Comparison of ENCODE assay signal across 12 mouse cellular contexts in genomic region chr4:155084351-155084750, GRCm38 (mm10). TPM values are rescaled to one million over a fixed set of nuclear protein-coding genes. Genes with fewer than 3 reads are reported as not detected.
DNase-seq lines count a peak whose midpoint lies in the region; ATAC-seq and TF ChIP-seq lines count a peak whose summit lies in the region.
"Had no signal": no experiment of that assay in that cellular context is flagged by ENCODE, and none has a peak within 500 bp of the region (broad histone marks: within the 10 kb centered on the region; RNA-seq: fewer than 3 reads in every experiment).

No protein-coding gene starts in this region.

- 85% methylated on average over 7 of the region's 7 CpGs for WGBS in heart, embryonic 11.5 days (ENCODE audit: insufficient replicate concordance)
- 91% methylated on average over 7 of the region's 7 CpGs for WGBS in neural tube, embryonic 12.5 days
- 92% methylated on average over 7 of the region's 7 CpGs for WGBS in limb, embryonic 13.5 days
- WGBS in stomach, postnatal 0 days: 65% methylated on average over 7 of the region's 7 CpGs

- TF ChIP-seq EP300 in stomach, postnatal 0 days (optimal IDR thresholded peaks at IDR 0.05): no peak

- H3K36me3 ChIP-seq in heart, embryonic 11.5 days (ENCODE audit: control insufficient read depth, insufficient read depth, low read length): peaks cover 14% of the 10 kb centered on the region
- peaks cover 39% of the 10 kb centered on the region for H3K36me3 ChIP-seq in neural tube, embryonic 12.5 days
- H3K36me3 ChIP-seq in limb, embryonic 13.5 days: peaks cover 45% of the 10 kb centered on the region
- peaks cover 8% of the 10 kb centered on the region; the same call in 1 of the 2 replicates for H3K36me3 ChIP-seq in stomach, postnatal 0 days (ENCODE audit: control insufficient read depth, insufficient read depth, low read length)

- no peak for ATAC-seq in heart, embryonic 11.5 days (replicated peaks; ENCODE audit: insufficient number of reproducible peaks, low FRiP score, low TSS enrichment)
- ATAC-seq in neural tube, embryonic 12.5 days (ENCODE audit: low FRiP score, low read depth): no peak
- ATAC-seq in limb, embryonic 13.5 days (ENCODE audit: low FRiP score, low read depth): no peak
- no peak for ATAC-seq in stomach, postnatal 0 days (ENCODE audit: low FRiP score, low TSS enrichment)

- no peaks in the 10 kb centered on the region for H3K9me3 ChIP-seq in heart, embryonic 11.5 days (replicated peaks; ENCODE audit: control insufficient read depth, low read length)
- H3K9me3 ChIP-seq in neural tube, embryonic 12.5 days: no peaks in the 10 kb centered on the region
- no peaks in the 10 kb centered on the region for H3K9me3 ChIP-seq in limb, embryonic 13.5 days
- H3K9me3 ChIP-seq in stomach, postnatal 0 days (ENCODE audit: control insufficient read depth, low read length): no peaks in the 10 kb centered on the region

- 0 out of 2 replicates have a peak overlapping the region, but pooled peaks have one; percentile 88 for H3K4me3 ChIP-seq in heart, embryonic 11.5 days (ENCODE audit: low read depth, low read length)
- H3K4me3 ChIP-seq in neural tube, embryonic 12.5 days: no peak overlapping the region
- H3K4me3 ChIP-seq in limb, embryonic 13.5 days: peak overlapping the region; percentile 96
- H3K4me3 ChIP-seq in stomach, postnatal 0 days (ENCODE audit: low read depth, low read length): peak overlapping the region; percentile 4; the same call in 1 of the 2 replicates

- H3K4me2 ChIP-seq in heart, embryonic 11.5 days: peak overlapping the region; percentile 73
- peak overlapping the region; percentile 5 for H3K4me2 ChIP-seq in neural tube, embryonic 12.5 days (replicated peaks)
- peak overlapping the region; percentile 86 for H3K4me2 ChIP-seq in limb, embryonic 13.5 days (replicated peaks)
- H3K4me2 ChIP-seq in stomach, postnatal 0 days (replicated peaks; ENCODE audit: low read depth): peak overlapping the region; percentile 81

- peak overlapping the region; percentile 97; the same call in 1 of the 2 replicates for H3K9ac ChIP-seq in heart, embryonic 11.5 days (ENCODE audit: low read depth, low read length)
- no peak overlapping the region for H3K9ac ChIP-seq in neural tube, embryonic 12.5 days
- no peak overlapping the region for H3K9ac ChIP-seq in limb, embryonic 13.5 days
- no peak overlapping the region for H3K9ac ChIP-seq in stomach, postnatal 0 days (ENCODE audit: low read length)

- no peak for DNase-seq in heart, postnatal 25 days (ENCODE audit: low spot score)
- DNase-seq in neural tube, embryonic 10.5 days (ENCODE audit: extremely low spot score, low spot score): no peak
- DNase-seq in stomach, postnatal 0 days (ENCODE audit: low spot score): no peak
- DNase-seq in embryo, embryonic 10 days (ENCODE audit: low spot score): no peak
- DNase-seq in left cerebral cortex, adult 18-20 months (ENCODE audit: low spot score in 2 of 2): no peak
- DNase-seq: adrenal gland, adult 8-10 months; cerebellum, postnatal 36 days; heart, postnatal 36 days; lung, postnatal 10 days had no signal

- TF ChIP-seq CTCF in stomach, postnatal 0 days (IDR thresholded peaks at IDR 0.05; ENCODE audit: low read depth): no peak

- H3K27ac ChIP-seq in heart, embryonic 11.5 days (ENCODE audit: low read depth, low read length): no peak overlapping the region
- no peak overlapping the region for H3K27ac ChIP-seq in neural tube, embryonic 12.5 days
- H3K27ac ChIP-seq in limb, embryonic 13.5 days: no peak overlapping the region
- H3K27ac ChIP-seq in stomach, postnatal 0 days (replicated peaks): peak overlapping the region; percentile 56; the same call in 1 of the 2 replicates

- intact Hi-C loops in heart, postnatal 25 days (cut with DNase I): no loop called here

- no peaks in the 10 kb centered on the region for H3K27me3 ChIP-seq in heart, embryonic 11.5 days (ENCODE audit: control insufficient read depth, insufficient read depth, low read length)
- H3K27me3 ChIP-seq in neural tube, embryonic 12.5 days (replicated peaks): no peaks in the 10 kb centered on the region
- H3K27me3 ChIP-seq in limb, embryonic 13.5 days: no peaks in the 10 kb centered on the region
- no peaks in the 10 kb centered on the region for H3K27me3 ChIP-seq in stomach, postnatal 0 days (ENCODE audit: control insufficient read depth, insufficient read depth, low read length)

- peaks cover 23% of the 10 kb centered on the region for H3K4me1 ChIP-seq in heart, embryonic 11.5 days (ENCODE audit: control insufficient read depth, insufficient read depth, low read length)
- H3K4me1 ChIP-seq in neural tube, embryonic 12.5 days: peaks cover 30% of the 10 kb centered on the region
- H3K4me1 ChIP-seq in limb, embryonic 13.5 days: peaks cover 31% of the 10 kb centered on the region
- peaks cover 7% of the 10 kb centered on the region for H3K4me1 ChIP-seq in stomach, postnatal 0 days (replicated peaks; ENCODE audit: control insufficient read depth, insufficient read depth)

RNA-seq across cellular contexts. Expression of gene Rer1, which starts 1.8 kb away (rescaled TPM):
- polyA plus RNA-seq in heart, embryonic 11.5 days (2014; fragmentation: Nextera tagmentation; extraction: Ambion mirVana): 148 TPM in 2 replicates
- total RNA-seq in heart, postnatal 25 days (2021): 10 to 100 TPM; 66.1 to 68.7 TPM
- polyA plus RNA-seq in neural tube, embryonic 12.5 days (2016; fragmentation: Nextera tagmentation; extraction: Ambion mirVana): 135 and 137 TPM in 2 replicates
- 147 and 149 TPM in 2 replicates for polyA plus RNA-seq in limb, embryonic 13.5 days (2015; fragmentation: Nextera tagmentation; extraction: Ambion mirVana)
- 182 and 185 TPM in 2 replicates for polyA plus RNA-seq in stomach, postnatal 0 days (2015; fragmentation: Nextera tagmentation; extraction: Ambion mirVana)
- 10 to 100 TPM; 64.6 to 64.7 TPM for total RNA-seq in left cerebral cortex, adult 18-20 months (2021)

RNA-seq across cellular contexts. Expression of gene Morn1, which starts 2.0 kb away (rescaled TPM):
- polyA plus RNA-seq in heart, embryonic 11.5 days (2014; fragmentation: Nextera tagmentation; extraction: Ambion mirVana): 2.5 and 2.9 TPM in 2 replicates
- total RNA-seq in heart, postnatal 25 days (2021): 1 to 10 TPM; 1.1 to 1.3 TPM
- 6.0 and 6.1 TPM in 2 replicates for polyA plus RNA-seq in neural tube, embryonic 12.5 days (2016; fragmentation: Nextera tagmentation; extraction: Ambion mirVana)
- 4.9 and 7.5 TPM in 2 replicates for polyA plus RNA-seq in limb, embryonic 13.5 days (2015; fragmentation: Nextera tagmentation; extraction: Ambion mirVana)
- polyA plus RNA-seq in stomach, postnatal 0 days (2015; fragmentation: Nextera tagmentation; extraction: Ambion mirVana): 3.2 and 3.6 TPM in 2 replicates
- total RNA-seq in left cerebral cortex, adult 18-20 months (2021): 10 to 100 TPM in 1 of 2 experiments, 1 to 10 TPM in 1; 9.0 to 10.4 TPM

RNA-seq across cellular contexts. Expression of gene Pex10, which starts 17.5 kb away (rescaled TPM):
- 4.1 and 9.9 TPM in 2 replicates for polyA plus RNA-seq in heart, embryonic 11.5 days (2014; fragmentation: Nextera tagmentation; extraction: Ambion mirVana)
- 10 to 100 TPM; 23.9 to 25.7 TPM for total RNA-seq in heart, postnatal 25 days (2021)
- 16.6 and 17.3 TPM in 2 replicates for polyA plus RNA-seq in neural tube, embryonic 12.5 days (2016; fragmentation: Nextera tagmentation; extraction: Ambion mirVana)
- 22.3 and 22.6 TPM in 2 replicates for polyA plus RNA-seq in limb, embryonic 13.5 days (2015; fragmentation: Nextera tagmentation; extraction: Ambion mirVana)
- polyA plus RNA-seq in stomach, postnatal 0 days (2015; fragmentation: Nextera tagmentation; extraction: Ambion mirVana): 10.3 and 10.5 TPM in 2 replicates
- total RNA-seq in left cerebral cortex, adult 18-20 months (2021): 10 to 100 TPM; 18.5 to 19.2 TPM

RNA-seq across cellular contexts. Expression of gene Plch2, which starts 27.8 kb away (rescaled TPM):
- polyA plus RNA-seq in heart, embryonic 11.5 days (2014; fragmentation: Nextera tagmentation; extraction: Ambion mirVana): 0.13 and 0.30 TPM in 2 replicates
- total RNA-seq in heart, postnatal 25 days (2021): under 1 TPM in 1 of 2 experiments, not detected in 1; 0.08 TPM
- polyA plus RNA-seq in neural tube, embryonic 12.5 days (2016; fragmentation: Nextera tagmentation; extraction: Ambion mirVana): 4.1 TPM in 2 replicates
- polyA plus RNA-seq in limb, embryonic 13.5 days (2015; fragmentation: Nextera tagmentation; extraction: Ambion mirVana): 3.6 and 4.1 TPM in 2 replicates
- polyA plus RNA-seq in stomach, postnatal 0 days (2015; fragmentation: Nextera tagmentation; extraction: Ambion mirVana): 15.4 and 18.3 TPM in 2 replicates
- total RNA-seq in left cerebral cortex, adult 18-20 months (2021): 10 to 100 TPM; 69.2 to 88.5 TPM
- total RNA-seq: heart, postnatal 36 days had no signal

Comparison
In these comparisons a context has a peak if more than half of its experiments do, and no peak if none do; other contexts are left out.
1. H3K4me2 ChIP-seq: peak in every context shown above with its lines; median percentile 86 in limb, embryonic 13.5 days; 81 in stomach, postnatal 0 days; 73 in heart, embryonic 11.5 days; 5 in neural tube, embryonic 12.5 days.